In genomic region chr8:111803362-111803761, GRCm38 (mm10) we compare ENCODE assay signal across 22 mouse cellular contexts. TPM values are rescaled to one million over a fixed set of nuclear protein-coding genes. Genes with fewer than 3 reads are reported as not detected.
DNase-seq lines count a peak whose midpoint lies in the region; ATAC-seq and TF ChIP-seq lines count a peak whose summit lies in the region.
"Had no signal": no experiment of that assay in that cellular context is flagged by ENCODE, and none has a peak within 500 bp of the region (broad histone marks: within the 10 kb centered on the region; RNA-seq: fewer than 3 reads in every experiment).

No protein-coding gene starts in this region.

- H3K27ac ChIP-seq in embryonic facial prominence, embryonic 12.5 days: peak overlapping the region; percentile 17; the same call in 1 of the 2 replicates
- no peak overlapping the region for H3K27ac ChIP-seq in embryonic facial prominence, embryonic 10.5 days (replicated peaks)
- H3K27ac ChIP-seq in heart, postnatal 0 days (ENCODE audit: low read depth): peak overlapping the region; percentile 81
- 0 out of 2 replicates have a peak overlapping the region, but pooled peaks have one; percentile 73 for H3K27ac ChIP-seq in lung, embryonic 14.5 days (ENCODE audit: low read depth)
- peak overlapping the region; percentile 46; the same call in 1 of the 2 replicates for H3K27ac ChIP-seq in stomach, embryonic 15.5 days
- H3K27ac ChIP-seq: forebrain, embryonic 12.5 days; midbrain, embryonic 12.5 days had no signal

- H3K9me3 ChIP-seq in embryonic facial prominence, embryonic 12.5 days: no peaks in the 10 kb centered on the region
- H3K9me3 ChIP-seq in embryonic facial prominence, embryonic 10.5 days: no peaks in the 10 kb centered on the region
- H3K9me3 ChIP-seq in heart, postnatal 0 days (replicated peaks; ENCODE audit: control insufficient read depth, low read length): no peaks in the 10 kb centered on the region
- no peaks in the 10 kb centered on the region for H3K9me3 ChIP-seq in lung, embryonic 14.5 days (ENCODE audit: low read depth, low read length)
- no peaks in the 10 kb centered on the region for H3K9me3 ChIP-seq in stomach, embryonic 15.5 days
- H3K9me3 ChIP-seq: forebrain, embryonic 12.5 days; midbrain, embryonic 12.5 days; neural tube, embryonic 13.5 days had no signal

- H3K4me1 ChIP-seq in embryonic facial prominence, embryonic 12.5 days: 0 out of 2 replicates have a peak, but pooled peaks cover 3% of the 10 kb centered on the region
- H3K4me1 ChIP-seq in embryonic facial prominence, embryonic 10.5 days: peaks cover 20% of the 10 kb centered on the region
- peaks cover 19% of the 10 kb centered on the region for H3K4me1 ChIP-seq in heart, postnatal 0 days (ENCODE audit: control insufficient read depth, insufficient read depth)
- 0 out of 2 replicates have a peak, but pooled peaks cover 2% of the 10 kb centered on the region for H3K4me1 ChIP-seq in lung, embryonic 14.5 days (ENCODE audit: insufficient read depth)
- H3K4me1 ChIP-seq in stomach, embryonic 15.5 days: no peaks in the 10 kb centered on the region
- H3K4me1 ChIP-seq: midbrain, embryonic 12.5 days had no signal

- no peak overlapping the region for H3K9ac ChIP-seq in embryonic facial prominence, embryonic 12.5 days
- no peak overlapping the region for H3K9ac ChIP-seq in heart, postnatal 0 days (replicated peaks; ENCODE audit: low read depth, low read length)
- no peak overlapping the region for H3K9ac ChIP-seq in lung, embryonic 14.5 days
- no peak overlapping the region for H3K9ac ChIP-seq in stomach, embryonic 15.5 days
- H3K9ac ChIP-seq: forebrain, embryonic 12.5 days; midbrain, embryonic 12.5 days; neural tube, embryonic 13.5 days had no signal

- WGBS in embryonic facial prominence, embryonic 12.5 days: 82% methylated on average over 8 of the region's 8 CpGs
- 87% methylated on average over 8 of the region's 8 CpGs for WGBS in embryonic facial prominence, embryonic 10.5 days
- 56% methylated on average over 8 of the region's 8 CpGs for WGBS in heart, postnatal 0 days
- whole genome bisulfite sequencing in lung, embryonic 14.5 days: 73% methylated on average over 8 of the region's 8 CpGs
- 61% methylated on average over 8 of the region's 8 CpGs for WGBS in stomach, embryonic 15.5 days

- no peaks in the 10 kb centered on the region for H3K27me3 ChIP-seq in embryonic facial prominence, embryonic 12.5 days
- H3K27me3 ChIP-seq in embryonic facial prominence, embryonic 10.5 days (replicated peaks; ENCODE audit: low read depth, poor library complexity, severe bottlenecking): no peaks in the 10 kb centered on the region
- H3K27me3 ChIP-seq in heart, postnatal 0 days (ENCODE audit: control insufficient read depth, insufficient read depth, low read length): no peaks in the 10 kb centered on the region
- no peaks in the 10 kb centered on the region for H3K27me3 ChIP-seq in lung, embryonic 14.5 days (ENCODE audit: insufficient read depth, low read length)
- H3K27me3 ChIP-seq in stomach, embryonic 15.5 days (replicated peaks): no peaks in the 10 kb centered on the region
- H3K27me3 ChIP-seq: forebrain, embryonic 12.5 days; midbrain, embryonic 12.5 days; neural tube, embryonic 13.5 days; Patski had no signal

- no peak overlapping the region for H3K4me2 ChIP-seq in embryonic facial prominence, embryonic 12.5 days (replicated peaks)
- H3K4me2 ChIP-seq in heart, postnatal 0 days (ENCODE audit: low read depth, low read length): no peak overlapping the region
- no peak overlapping the region for H3K4me2 ChIP-seq in lung, embryonic 14.5 days
- H3K4me2 ChIP-seq in stomach, embryonic 15.5 days: no peak overlapping the region
- H3K4me2 ChIP-seq: forebrain, embryonic 12.5 days; liver, embryonic 11.5 days; midbrain, embryonic 12.5 days; neural tube, embryonic 13.5 days had no signal

- no peak for ATAC-seq in embryonic facial prominence, embryonic 12.5 days (ENCODE audit: insufficient number of reproducible peaks, insufficient read depth, low FRiP score, low TSS enrichment)
- no peak for ATAC-seq in heart, postnatal 0 days (ENCODE audit: insufficient read depth, low read depth)
- no peak for ATAC-seq in lung, embryonic 14.5 days (ENCODE audit: insufficient read depth)
- no peak for ATAC-seq in stomach, embryonic 15.5 days (ENCODE audit: insufficient read depth, low FRiP score, low read depth)
- ATAC-seq: inflammation-experienced regulatory T-cells, adult 6 months; Patski had no signal

- no peak overlapping the region for H3K4me3 ChIP-seq in embryonic facial prominence, embryonic 12.5 days
- H3K4me3 ChIP-seq in embryonic facial prominence, embryonic 10.5 days: no peak overlapping the region
- H3K4me3 ChIP-seq in heart, postnatal 0 days (ENCODE audit: low read depth, low read length): no peak overlapping the region
- H3K4me3 ChIP-seq in lung, embryonic 14.5 days (ENCODE audit: low read depth, low read length): no peak overlapping the region
- no peak overlapping the region for H3K4me3 ChIP-seq in stomach, embryonic 15.5 days (replicated peaks)
- H3K4me3 ChIP-seq: forebrain, embryonic 12.5 days; midbrain, embryonic 12.5 days; neural tube, embryonic 13.5 days had no signal

- peaks cover 3% of the 10 kb centered on the region; the same call in 1 of the 2 replicates for H3K36me3 ChIP-seq in embryonic facial prominence, embryonic 12.5 days
- peaks cover 37% of the 10 kb centered on the region for H3K36me3 ChIP-seq in embryonic facial prominence, embryonic 10.5 days (replicated peaks)
- no peaks in the 10 kb centered on the region; the same call in 1 of the 2 replicates for H3K36me3 ChIP-seq in heart, postnatal 0 days (replicated peaks; ENCODE audit: control insufficient read depth, insufficient read depth, low read length)
- H3K36me3 ChIP-seq in lung, embryonic 14.5 days (ENCODE audit: insufficient read depth): peaks cover 6% of the 10 kb centered on the region; the same call in 1 of the 2 replicates
- H3K36me3 ChIP-seq in stomach, embryonic 15.5 days: 0 out of 2 replicates have a peak, but pooled peaks cover 3% of the 10 kb centered on the region
- H3K36me3 ChIP-seq: neural tube, embryonic 13.5 days had no signal

- DNase-seq in embryonic facial prominence, embryonic 10.5 days (ENCODE audit: low spot score): no peak
- DNase-seq in heart, postnatal 0 days (ENCODE audit: low spot score): no peak
- DNase-seq in heart, postnatal 36 days: no peak
- DNase-seq in lung, embryonic 14.5 days: no peak
- DNase-seq in lung, postnatal 25 days (ENCODE audit: low spot score): no peak
- DNase-seq in ovary, adult 18-20 months (ENCODE audit: low spot score): no peak
- DNase-seq: adrenal gland, postnatal 10 days; cerebellum, adult 11 months; cerebellum, postnatal 14 days; kidney, postnatal 25 days; lung, adult 18-20 months; thymus, adult 18-20 months; thymus, postnatal 4 days had no signal

- intact Hi-C loops in heart, postnatal 36 days (cut with DNase I): no loop called here

- no peak for TF ChIP-seq EP300 in heart, postnatal 0 days (IDR thresholded peaks at IDR 0.05; ENCODE audit: low read depth)

- no peak for TF ChIP-seq CTCF in heart, postnatal 0 days (IDR thresholded peaks at IDR 0.05; ENCODE audit: low read depth)
- no peak for TF ChIP-seq CTCF in lung, embryonic 14.5 days (IDR thresholded peaks at IDR 0.05; ENCODE audit: low read depth)

RNA-seq across cellular contexts. Expression of gene Cfdp1, which starts 50.7 kb away (rescaled TPM):
- polyA plus RNA-seq in embryonic facial prominence, embryonic 12.5 days (2016; fragmentation: Nextera tagmentation; extraction: Ambion mirVana): 235 and 250 TPM in 2 replicates
- polyA plus RNA-seq in embryonic facial prominence, embryonic 10.5 days (2016; fragmentation: Nextera tagmentation; extraction: Ambion mirVana): 225 and 237 TPM in 2 replicates
- 16.1 and 20.4 TPM in 2 replicates for total RNA-seq in heart, postnatal 0 days (2014; rRNA removed; ENCODE audit: low replicate concordance)
- polyA plus RNA-seq in heart, postnatal 0 days (2015; fragmentation: Nextera tagmentation; extraction: Ambion mirVana): 85.4 and 86.2 TPM in 2 replicates
- total RNA-seq in heart, postnatal 36 days (2021): 10 to 100 TPM; 33.4 to 35.2 TPM
- 195 and 200 TPM in 2 replicates for polyA plus RNA-seq in lung, embryonic 14.5 days (2014; fragmentation: Nextera tagmentation; extraction: Ambion mirVana)
- 195 and 208 TPM in 2 replicates for polyA plus RNA-seq in stomach, embryonic 15.5 days (2015; fragmentation: Nextera tagmentation; extraction: Ambion mirVana)

RNA-seq across cellular contexts. Expression of gene Bcar1, which starts 59.8 kb away (rescaled TPM):
- 40.0 and 41.1 TPM in 2 replicates for polyA plus RNA-seq in embryonic facial prominence, embryonic 12.5 days (2016; fragmentation: Nextera tagmentation; extraction: Ambion mirVana)
- polyA plus RNA-seq in embryonic facial prominence, embryonic 10.5 days (2016; fragmentation: Nextera tagmentation; extraction: Ambion mirVana): 61.1 and 62.4 TPM in 2 replicates
- total RNA-seq in heart, postnatal 0 days (2014; rRNA removed; ENCODE audit: low replicate concordance): 53.2 and 81.5 TPM in 2 replicates
- 25.6 and 27.9 TPM in 2 replicates for polyA plus RNA-seq in heart, postnatal 0 days (2015; fragmentation: Nextera tagmentation; extraction: Ambion mirVana)
- 10 to 100 TPM; 18.8 to 19.1 TPM for total RNA-seq in heart, postnatal 36 days (2021)
- polyA plus RNA-seq in lung, embryonic 14.5 days (2014; fragmentation: Nextera tagmentation; extraction: Ambion mirVana): 54.5 and 56.3 TPM in 2 replicates
- 38.7 and 39.7 TPM in 2 replicates for polyA plus RNA-seq in stomach, embryonic 15.5 days (2015; fragmentation: Nextera tagmentation; extraction: Ambion mirVana)
- total RNA-seq: granulocyte monocyte progenitor cell, adult 5-6 weeks had no signal
